Mouse (Mus musculus): ENCODE measurements around the gene Arhgap22. TPM values are rescaled to one million over a fixed set of nuclear protein-coding genes. Genes with fewer than 3 reads are reported as not detected.

Arhgap22 gene
- polyA plus RNA-seq, 1 experiment from 2014 or later = 10.7 TPM

- Histone ChIP-seq H3K4me1 (no peaks in the 10 kb centered on the region), H3K9ac (no peak overlapping the region), H3K27me3 (no peaks in the 10 kb centered on the region), H3K4me2 (no peak overlapping the region), H3K4me3 (no peak overlapping the region), H3K9me3 (no peaks in the 10 kb centered on the region), H3K27ac (no peak overlapping the region), H3K36me3 (peaks cover 8% of the 10 kb centered on the region; the same call in 1 of the 2 replicates)
- no peak for ATAC-seq (ENCODE audit: borderline replicate concordance, extremely low read depth, low FRiP score, low TSS enrichment)
- 84% methylated on average over 5 of the region's 5 CpGs for WGBS
Measured at GRCm38 (mm10) chr14:33378723-33379122, 164.9 kb downstream of the Arhgap22 start.

GRCm38 (mm10) chr14:33380830-33381457, 167.1 kb downstream of the Arhgap22 start:
- no peak overlapping the region for H3K4me3 ChIP-seq
- no peaks in the 10 kb centered on the region for H3K4me1 ChIP-seq
- peaks cover 16% of the 10 kb centered on the region; the same call in 1 of the 2 replicates for H3K36me3 ChIP-seq
- no peak overlapping the region for H3K27ac ChIP-seq
- H3K9me3 ChIP-seq = no peaks in the 10 kb centered on the region
- H3K4me2 ChIP-seq = no peak overlapping the region
- H3K9ac ChIP-seq = no peak overlapping the region
- H3K27me3 ChIP-seq = no peaks in the 10 kb centered on the region
- WGBS = 67% methylated on average over 6 of the region's 6 CpGs
- ATAC-seq (ENCODE audit: borderline replicate concordance, extremely low read depth, low FRiP score, low TSS enrichment) = no peak

- 87% methylated on average over 5 of the region's 5 CpGs for WGBS
- no peak overlapping the region for H3K4me3 ChIP-seq
- no peak overlapping the region for H3K27ac ChIP-seq
- H3K9me3 ChIP-seq = no peaks in the 10 kb centered on the region
- no peaks in the 10 kb centered on the region for H3K4me1 ChIP-seq
- ATAC-seq (ENCODE audit: borderline replicate concordance, extremely low read depth, low FRiP score, low TSS enrichment) = no peak
- H3K4me2 ChIP-seq = no peak overlapping the region
- no peaks in the 10 kb centered on the region for H3K27me3 ChIP-seq
- H3K36me3 ChIP-seq = peaks cover 7% of the 10 kb centered on the region
- H3K9ac ChIP-seq = no peak overlapping the region
Measured at GRCm38 (mm10) chr14:33398065-33398860, 184.4 kb downstream of the Arhgap22 start.

GRCm38 (mm10) chr14:33400019-33400418, 186.2 kb downstream of the Arhgap22 start:
- no peak for ATAC-seq (ENCODE audit: borderline replicate concordance, extremely low read depth, low FRiP score, low TSS enrichment)
- Histone ChIP-seq H3K4me3 (no peak overlapping the region), H3K27ac (no peak overlapping the region), H3K27me3 (no peaks in the 10 kb centered on the region), H3K4me2 (no peak overlapping the region), H3K9ac (no peak overlapping the region), H3K9me3 (no peaks in the 10 kb centered on the region), H3K36me3 (peaks cover 7% of the 10 kb centered on the region), H3K4me1 (no peaks in the 10 kb centered on the region)
- 81% methylated on average over 3 of the region's 3 CpGs for WGBS

GRCm38 (mm10) chr14:33402331-33402730, 188.5 kb downstream of the Arhgap22 start:
- H3K36me3 ChIP-seq = peaks cover 7% of the 10 kb centered on the region
- H3K4me3 ChIP-seq = no peak overlapping the region
- no peaks in the 10 kb centered on the region for H3K27me3 ChIP-seq
- H3K9ac ChIP-seq = no peak overlapping the region
- WGBS = 92% methylated on average over 1 of the region's 1 CpGs
- no peak for ATAC-seq (ENCODE audit: borderline replicate concordance, extremely low read depth, low FRiP score, low TSS enrichment)
- H3K9me3 ChIP-seq = no peaks in the 10 kb centered on the region
- H3K4me2 ChIP-seq = no peak overlapping the region
- H3K4me1 ChIP-seq = no peaks in the 10 kb centered on the region
- no peak overlapping the region for H3K27ac ChIP-seq

- H3K27me3 ChIP-seq = no peaks in the 10 kb centered on the region
- ATAC-seq (ENCODE audit: borderline replicate concordance, extremely low read depth, low FRiP score, low TSS enrichment) = no peak
- no peak overlapping the region for H3K4me2 ChIP-seq
- no peaks in the 10 kb centered on the region for H3K4me1 ChIP-seq
- 82% methylated on average over 1 of the region's 1 CpGs for WGBS
- no peaks in the 10 kb centered on the region for H3K9me3 ChIP-seq
- H3K27ac ChIP-seq = no peak overlapping the region
- no peak overlapping the region for H3K4me3 ChIP-seq
- H3K36me3 ChIP-seq = no peaks in the 10 kb centered on the region
- H3K9ac ChIP-seq = no peak overlapping the region
Measured at GRCm38 (mm10) chr14:33415746-33416145, 201.9 kb downstream of the Arhgap22 start.

GRCm38 (mm10) chr14:33418311-33418909, 204.6 kb downstream of the Arhgap22 start:
- no peak overlapping the region for H3K4me2 ChIP-seq
- no peak overlapping the region for H3K9ac ChIP-seq
- no peak overlapping the region for H3K27ac ChIP-seq
- H3K9me3 ChIP-seq = no peaks in the 10 kb centered on the region
- H3K36me3 ChIP-seq = no peaks in the 10 kb centered on the region
- no peak for ATAC-seq (ENCODE audit: borderline replicate concordance, extremely low read depth, low FRiP score, low TSS enrichment)
- no peak overlapping the region for H3K4me3 ChIP-seq
- 88% methylated on average over 3 of the region's 3 CpGs for WGBS
- no peaks in the 10 kb centered on the region for H3K27me3 ChIP-seq
- H3K4me1 ChIP-seq = no peaks in the 10 kb centered on the region

Other genes starting within 250 kb of the Arhgap22 start
- gene Lrrc18, start 222.6 kb upstream of the Arhgap22 start, polyA plus RNA-seq (2015; fragmentation: Nextera tagmentation; extraction: Ambion mirVana) = 0.21 and 0.28 TPM in 2 replicates
- 0.45 and 0.77 TPM in 2 replicates for gene Wdfy4, start 28.5 kb upstream of the Arhgap22 start, polyA plus RNA-seq (2015; fragmentation: Nextera tagmentation; extraction: Ambion mirVana)
- gene Mapk8, start 233.1 kb downstream of the Arhgap22 start, polyA plus RNA-seq (2015; fragmentation: Nextera tagmentation; extraction: Ambion mirVana) = 15.3 and 15.5 TPM in 2 replicates